Mouse (Mus musculus) cerebral cortex, adult 2 months (tissue): ENCODE data around the gene Zfp507.

ENCODE experiments used
- WGBS: fragments of 180-500 bp; shearing (Covaris S2); methylation state at CpG from one replicate; pipeline ENCODE4 v1.1.7; 2018; 5-methylcytosine and 5-hydroxymethylcytosine counted together

The Zfp507 gene

GRCm38 (mm10) chr7:35774127-35774526, 28.7 kb downstream of the Zfp507 start:
- WGBS: 84% methylated on average over 12 of the region's 12 CpGs

- WGBS: 79% methylated on average over 8 of the region's 8 CpGs
Measured at GRCm38 (mm10) chr7:35772347-35772746, 30.5 kb downstream of the Zfp507 start.

- WGBS: 87% methylated on average over 7 of the region's 7 CpGs
Measured at GRCm38 (mm10) chr7:35770122-35770521, 32.7 kb downstream of the Zfp507 start.

GRCm38 (mm10) chr7:35764461-35764860, 38.3 kb downstream of the Zfp507 start:
- 92% methylated on average over 11 of the region's 11 CpGs for WGBS

- 74% methylated on average over 5 of the region's 5 CpGs for WGBS
Measured at GRCm38 (mm10) chr7:35761801-35762200, 41.0 kb downstream of the Zfp507 start.

GRCm38 (mm10) chr7:35759602-35760001, 43.2 kb downstream of the Zfp507 start:
- WGBS: 26% methylated on average over 2 of the region's 2 CpGs

- WGBS: 29% methylated on average over 14 of the region's 14 CpGs
Measured at GRCm38 (mm10) chr7:35756510-35757440, 46.0 kb downstream of the Zfp507 start.

GRCm38 (mm10) chr7:35754886-35755168, 48.0 kb downstream of the Zfp507 start:
- WGBS: 68% methylated on average over 4 of the region's 4 CpGs

- 2% methylated on average over 70 of the region's 70 CpGs for WGBS
Measured at GRCm38 (mm10) chr7:35754033-35754885, 48.5 kb downstream of the Zfp507 start, which contains the start of gene Dpy19l3. TSS of gene Dpy19l3 (minus strand) at chr7:35754454.

GRCm38 (mm10) chr7:35753319-35754032, 49.3 kb downstream of the Zfp507 start:
- WGBS: 3% methylated on average over 15 of the region's 15 CpGs

- WGBS: 89% methylated on average over 9 of the region's 9 CpGs
Measured at GRCm38 (mm10) chr7:35750873-35751272, 51.9 kb downstream of the Zfp507 start.

GRCm38 (mm10) chr7:35747397-35747964, 55.3 kb downstream of the Zfp507 start:
- WGBS: 78% methylated on average over 14 of the region's 14 CpGs

GRCm38 (mm10) chr7:35746686-35747396, 56.0 kb downstream of the Zfp507 start:
- WGBS: 89% methylated on average over 12 of the region's 12 CpGs

- WGBS: 75% methylated on average over 6 of the region's 6 CpGs
Measured at GRCm38 (mm10) chr7:35745281-35745702, 57.5 kb downstream of the Zfp507 start.

- 37% methylated on average over 9 of the region's 9 CpGs for WGBS
Measured at GRCm38 (mm10) chr7:35744771-35745170, 58.0 kb downstream of the Zfp507 start.

- WGBS: 64% methylated on average over 5 of the region's 5 CpGs
Measured at GRCm38 (mm10) chr7:35742310-35742709, 60.5 kb downstream of the Zfp507 start.

- WGBS: 51% methylated on average over 5 of the region's 5 CpGs
Measured at GRCm38 (mm10) chr7:35741858-35742257, 60.9 kb downstream of the Zfp507 start.

- 64% methylated on average over 5 of the region's 5 CpGs for WGBS
Measured at GRCm38 (mm10) chr7:35740489-35741230, 62.1 kb downstream of the Zfp507 start.

GRCm38 (mm10) chr7:35733313-35734050, 69.3 kb downstream of the Zfp507 start:
- 60% methylated on average over 14 of the region's 14 CpGs for WGBS
